Comparison of ENCODE assay signal across 11 mouse cellular contexts in genomic region chr12:71197671-71198070, GRCm38 (mm10).
A peak's percentile ranks its signal among the peaks of the same experiment; 100 is the strongest.
DNase-seq lines count a peak whose midpoint lies in the region; ATAC-seq and TF ChIP-seq lines count a peak whose summit lies in the region.
"Had no signal": no experiment of that assay in that cellular context is flagged by ENCODE, and none has a peak within 500 bp of the region (broad histone marks: within the 10 kb centered on the region; RNA-seq: fewer than 3 reads in every experiment).

No protein-coding gene starts in this region.

- no peak overlapping the region for H3K4me3 ChIP-seq in heart, embryonic 11.5 days (ENCODE audit: low read depth, low read length)
- no peak overlapping the region for H3K4me3 ChIP-seq in lung, postnatal 0 days (ENCODE audit: low read depth, low read length)
- H3K4me3 ChIP-seq: midbrain, embryonic 12.5 days; stomach, embryonic 15.5 days had no signal

- no peak overlapping the region for H3K9ac ChIP-seq in heart, embryonic 11.5 days (ENCODE audit: low read depth, low read length)
- no peak overlapping the region for H3K9ac ChIP-seq in lung, postnatal 0 days (replicated peaks; ENCODE audit: low read depth)
- H3K9ac ChIP-seq: midbrain, embryonic 12.5 days; stomach, embryonic 15.5 days had no signal

- H3K36me3 ChIP-seq in heart, embryonic 11.5 days (ENCODE audit: control insufficient read depth, insufficient read depth, low read length), result peaks cover 4% of the 10 kb centered on the region
- H3K36me3 ChIP-seq in lung, postnatal 0 days (ENCODE audit: insufficient read depth, low read length), result peaks cover 7% of the 10 kb centered on the region

- no peak overlapping the region for H3K4me2 ChIP-seq in heart, embryonic 11.5 days
- no peak overlapping the region for H3K4me2 ChIP-seq in lung, postnatal 0 days (replicated peaks; ENCODE audit: low read depth, low read length)
- H3K4me2 ChIP-seq: midbrain, embryonic 12.5 days; stomach, embryonic 15.5 days had no signal

- no peaks in the 10 kb centered on the region for H3K27me3 ChIP-seq in heart, embryonic 11.5 days (ENCODE audit: control insufficient read depth, insufficient read depth, low read length)
- H3K27me3 ChIP-seq in lung, postnatal 0 days (replicated peaks; ENCODE audit: insufficient read depth, low read length), result no peaks in the 10 kb centered on the region
- H3K27me3 ChIP-seq: midbrain, embryonic 12.5 days; stomach, embryonic 15.5 days had no signal

- no peak for ATAC-seq in heart, embryonic 11.5 days (replicated peaks; ENCODE audit: insufficient number of reproducible peaks, low FRiP score, low TSS enrichment)
- no peak for ATAC-seq in lung, postnatal 0 days

- TF ChIP-seq CTCF in lung, postnatal 0 days (IDR thresholded peaks at IDR 0.05), result peak; percentile 69

- H3K27ac ChIP-seq in heart, embryonic 11.5 days (ENCODE audit: low read depth, low read length), result no peak overlapping the region
- no peak overlapping the region for H3K27ac ChIP-seq in lung, postnatal 0 days (ENCODE audit: low read length)
- H3K27ac ChIP-seq: midbrain, embryonic 12.5 days; stomach, embryonic 15.5 days had no signal

- peak; percentile 10 to 30 for DNase-seq in heart, adult 18-20 months
- peak; percentile 45 for DNase-seq in lung, postnatal 0 days (ENCODE audit: low spot score)
- DNase-seq in lung, adult 18-20 months, result no peak
- DNase-seq in cerebellum, adult 8-10 months, result peak; percentile 19
- DNase-seq in retina, embryonic 14.5 days (ENCODE audit: low spot score), result peak; percentile 60
- no peak for DNase-seq in urinary bladder, postnatal 25 days (ENCODE audit: low spot score)
- no peak for DNase-seq in testis, postnatal 14 days (ENCODE audit: low spot score)

- WGBS in heart, embryonic 11.5 days (ENCODE audit: insufficient replicate concordance), result 62% methylated on average over 3 of the region's 3 CpGs
- 63% methylated on average over 3 of the region's 3 CpGs for WGBS in lung, postnatal 0 days

- no peak for TF ChIP-seq EP300 in lung, postnatal 0 days (IDR thresholded peaks at IDR 0.05)

- H3K4me1 ChIP-seq in heart, embryonic 11.5 days (ENCODE audit: control insufficient read depth, insufficient read depth, low read length), result peaks cover 9% of the 10 kb centered on the region; the same call in 1 of the 2 replicates
- H3K4me1 ChIP-seq in lung, postnatal 0 days (ENCODE audit: insufficient read depth, low read depth, low read length), result peaks cover 5% of the 10 kb centered on the region; the same call in 1 of the 2 replicates
- H3K4me1 ChIP-seq: midbrain, embryonic 12.5 days; stomach, embryonic 15.5 days had no signal

- no peaks in the 10 kb centered on the region for H3K9me3 ChIP-seq in heart, embryonic 11.5 days (replicated peaks; ENCODE audit: control insufficient read depth, low read length)
- no peaks in the 10 kb centered on the region for H3K9me3 ChIP-seq in lung, postnatal 0 days (ENCODE audit: low read length)
- H3K9me3 ChIP-seq: G1E; midbrain, embryonic 12.5 days; stomach, embryonic 15.5 days had no signal

Comparison
In these comparisons a context has a peak if more than half of its experiments do, and no peak if none do; other contexts are left out.
1. DNase-seq: peak in heart, adult 18-20 months (2 of 2), lung, postnatal 0 days (single experiment), cerebellum, adult 8-10 months (single experiment) and retina, embryonic 14.5 days (single experiment); none in lung, adult 18-20 months (0 of 2), urinary bladder, postnatal 25 days (single experiment) and testis, postnatal 14 days (single experiment).